Mouse (Mus musculus) liver, embryonic 12.5 days (tissue): Measurements from ENCODE around the gene Ppp2r2c. TPM values are rescaled to one million over a fixed set of nuclear protein-coding genes. Genes with fewer than 3 reads are reported as not detected.

ENCODE experiments used
- ATAC-seq: fragments of 200-750 bp; cut with Nextera tagmentation; 2 replicates; pipeline ENCODE4 v1.8.0; 2017; ENCODE audit warnings: moderate number of reproducible peaks, mild to moderate bottlenecking, moderate library complexity
- H3K27ac ChIP-seq: fragments of 300-500 bp; sonication (generic); 2 replicates; pipeline ENCODE4 v1.5.1; 2016; ENCODE audit warnings: mild to moderate bottlenecking
- H3K27me3 ChIP-seq: fragments of 300-500 bp; sonication (generic); replicated peaks from 2 replicates; pipeline ENCODE4 v1.6.1; 2016; ENCODE audit warnings: mild to moderate bottlenecking, moderate library complexity
- H3K36me3 ChIP-seq: fragments of 300-500 bp; sonication (generic); 2 replicates; pipeline ENCODE4 v1.6.1; 2016; ENCODE audit warnings: mild to moderate bottlenecking, moderate library complexity
- H3K4me1 ChIP-seq: fragments of 300-500 bp; sonication (generic); 2 replicates; pipeline ENCODE4 v1.6.1; 2016
- H3K4me2 ChIP-seq: fragments of 300-500 bp; sonication (generic); 2 replicates; pipeline ENCODE4 v1.6.1; 2016; ENCODE audit warnings: mild to moderate bottlenecking, moderate library complexity
- H3K4me3 ChIP-seq: fragments of 300-500 bp; sonication (generic); 2 replicates; pipeline ENCODE4 v1.5.1; 2016; ENCODE audit warnings: mild to moderate bottlenecking, moderate library complexity
- H3K9ac ChIP-seq: fragments of 300-500 bp; sonication (generic); 2 replicates; pipeline ENCODE4 v1.6.1; 2016; ENCODE audit warnings: mild to moderate bottlenecking, moderate library complexity
- H3K9me3 ChIP-seq: fragments of 300-500 bp; sonication (generic); replicated peaks from 2 replicates; pipeline ENCODE4 v1.6.1; 2016; ENCODE audit warnings: mild to moderate bottlenecking, moderate library complexity
- WGBS: fragments of 180-500 bp; shearing (Covaris S2); methylation state at CpG from one replicate; pipeline ENCODE4 v1.1.7; 2016; ENCODE audit not compliant: insufficient replicate concordance; 5-methylcytosine and 5-hydroxymethylcytosine counted together
- polyA plus RNA-seq: library from polyadenylated mRNA; unstranded; fragments of >200 nt; fragmentation: Nextera tagmentation; extraction: Ambion mirVana; gene quantifications from 2 replicates; pipeline ENCODE4 v1.2.1, GENCODE M21; 2016

Ppp2r2c gene
- polyA plus RNA-seq, 1 experiment from 2014 or later = 0.08 TPM

- Histone ChIP-seq H3K9ac (no peak overlapping the region), H3K27ac (no peak overlapping the region), H3K4me3 (no peak overlapping the region), H3K4me1 (no peaks in the 10 kb centered on the region), H3K4me2 (no peak overlapping the region), H3K9me3 (no peaks in the 10 kb centered on the region), H3K36me3 (no peaks in the 10 kb centered on the region), H3K27me3 (0 out of 2 replicates have a peak, but pooled peaks cover 4% of the 10 kb centered on the region)
- ATAC-seq = no peak
- WGBS = 72% methylated on average over 11 of the region's 11 CpGs
Measured at GRCm38 (mm10) chr5:36888911-36889310, 20.6 kb downstream of the Ppp2r2c start.

- Histone ChIP-seq H3K27ac (no peak overlapping the region), H3K9me3 (no peaks in the 10 kb centered on the region), H3K4me1 (no peaks in the 10 kb centered on the region), H3K36me3 (no peaks in the 10 kb centered on the region), H3K9ac (no peak overlapping the region), H3K4me2 (no peak overlapping the region), H3K4me3 (no peak overlapping the region), H3K27me3 (0 out of 2 replicates have a peak, but pooled peaks cover 4% of the 10 kb centered on the region)
- no peak for ATAC-seq
- 70% methylated on average over 2 of the region's 2 CpGs for WGBS
Measured at GRCm38 (mm10) chr5:36889380-36889886, 21.1 kb downstream of the Ppp2r2c start.

GRCm38 (mm10) chr5:36890794-36891193 lies 22.5 kb downstream of the Ppp2r2c start:
- H3K4me1 ChIP-seq = no peaks in the 10 kb centered on the region
- no peak overlapping the region for H3K27ac ChIP-seq
- H3K27me3 ChIP-seq = 0 out of 2 replicates have a peak, but pooled peaks cover 4% of the 10 kb centered on the region
- no peak overlapping the region for H3K9ac ChIP-seq
- no peaks in the 10 kb centered on the region for H3K36me3 ChIP-seq
- no peak overlapping the region for H3K4me3 ChIP-seq
- no peaks in the 10 kb centered on the region for H3K9me3 ChIP-seq
- ATAC-seq = no peak
- WGBS = 51% methylated on average over 9 of the region's 9 CpGs
- H3K4me2 ChIP-seq = no peak overlapping the region

DNA sequence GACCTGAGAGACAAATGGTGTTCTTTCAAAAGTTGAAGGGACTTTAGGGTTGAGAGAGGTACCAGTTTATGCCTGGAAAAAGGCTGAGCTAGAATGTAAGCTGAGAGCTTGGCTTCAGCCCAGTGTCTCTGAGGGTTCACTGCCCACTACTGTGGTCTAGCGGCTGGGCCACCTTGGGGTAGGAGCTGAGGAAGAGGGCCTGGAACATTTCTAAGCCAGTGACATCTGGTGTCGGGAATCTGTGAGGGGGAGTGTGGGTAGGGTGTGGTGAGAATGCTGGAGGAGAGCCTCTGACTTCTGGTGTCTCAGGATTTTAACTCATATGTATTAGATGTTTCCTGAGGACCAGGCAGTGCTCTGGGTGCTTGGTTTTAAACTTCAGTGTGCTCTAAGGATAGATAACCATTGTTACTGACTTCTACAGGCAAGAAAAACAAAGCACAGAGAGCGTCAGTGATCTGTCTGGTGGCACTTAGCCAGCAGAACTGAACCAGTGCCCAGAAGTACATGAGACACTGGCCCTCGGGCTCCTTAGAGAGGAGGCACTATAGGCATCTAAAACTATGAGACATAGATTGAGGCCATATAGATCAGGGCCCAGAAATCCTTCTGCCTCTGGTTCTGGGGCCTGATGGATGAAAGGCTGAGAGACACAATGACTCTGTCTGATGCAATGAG lies 23.6 kb downstream of the Ppp2r2c start:
- WGBS = 31% methylated on average over 4 of the region's 4 CpGs
- Histone ChIP-seq H3K4me1 (no peaks in the 10 kb centered on the region), H3K4me3 (no peak overlapping the region), H3K9me3 (no peaks in the 10 kb centered on the region), H3K27me3 (no peaks in the 10 kb centered on the region), H3K9ac (no peak overlapping the region), H3K27ac (no peak overlapping the region), H3K36me3 (no peaks in the 10 kb centered on the region), H3K4me2 (no peak overlapping the region)
- ATAC-seq = no peak

GRCm38 (mm10) chr5:36893263-36893662 lies 24.9 kb downstream of the Ppp2r2c start:
- no peak for ATAC-seq
- no peak overlapping the region for H3K4me2 ChIP-seq
- H3K4me1 ChIP-seq = no peaks in the 10 kb centered on the region
- H3K36me3 ChIP-seq = no peaks in the 10 kb centered on the region
- no peaks in the 10 kb centered on the region for H3K9me3 ChIP-seq
- H3K27ac ChIP-seq = no peak overlapping the region
- 65% methylated on average over 9 of the region's 9 CpGs for WGBS
- no peaks in the 10 kb centered on the region for H3K27me3 ChIP-seq
- no peak overlapping the region for H3K9ac ChIP-seq
- H3K4me3 ChIP-seq = no peak overlapping the region

GRCm38 (mm10) chr5:36894070-36894469 lies 25.8 kb downstream of the Ppp2r2c start:
- Histone ChIP-seq H3K27ac (no peak overlapping the region), H3K4me1 (no peaks in the 10 kb centered on the region), H3K27me3 (no peaks in the 10 kb centered on the region), H3K4me2 (no peak overlapping the region), H3K36me3 (no peaks in the 10 kb centered on the region), H3K4me3 (no peak overlapping the region), H3K9ac (no peak overlapping the region), H3K9me3 (no peaks in the 10 kb centered on the region)
- ATAC-seq = no peak
- WGBS = 53% methylated on average over 10 of the region's 10 CpGs

DNA sequence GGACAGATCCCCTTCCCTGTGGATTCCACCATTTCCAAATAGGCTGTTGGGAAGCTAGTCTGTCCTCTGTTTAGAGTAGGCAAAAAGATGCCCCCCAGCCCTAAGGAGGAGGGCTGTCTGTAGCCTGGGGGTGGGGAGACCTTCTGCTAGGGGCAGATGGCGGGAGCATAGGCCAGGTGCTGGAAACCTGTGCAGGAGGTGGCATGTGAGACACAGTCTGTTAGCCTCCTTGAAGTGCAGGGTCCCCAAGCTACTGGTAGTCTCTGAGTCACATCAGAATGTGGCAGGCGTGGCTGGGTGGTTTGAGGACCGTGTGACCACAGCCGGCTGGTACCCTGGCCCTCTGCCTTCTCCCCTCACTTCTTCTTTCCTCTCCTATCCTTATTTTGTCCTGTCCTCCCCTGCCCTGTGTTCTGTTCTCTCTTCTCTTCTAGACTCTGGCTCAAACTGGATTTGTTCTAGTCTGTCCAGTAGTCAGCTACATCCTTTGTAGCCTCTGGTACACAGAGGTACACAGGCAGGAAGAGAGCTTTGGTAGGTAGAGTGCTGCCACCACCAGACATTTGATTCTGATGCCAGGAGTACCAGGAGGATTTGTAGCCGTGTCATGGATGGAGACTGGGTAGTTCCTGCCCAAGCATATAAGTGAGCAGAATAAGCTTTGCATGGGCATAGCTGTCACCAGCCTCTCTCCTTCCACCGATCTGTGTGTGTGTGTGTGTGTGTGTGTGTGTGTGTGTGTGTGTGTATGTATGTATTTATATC lies 26.5 kb downstream of the Ppp2r2c start:
- Histone ChIP-seq H3K4me2 (no peak overlapping the region), H3K4me1 (no peaks in the 10 kb centered on the region), H3K27me3 (no peaks in the 10 kb centered on the region), H3K36me3 (no peaks in the 10 kb centered on the region), H3K27ac (no peak overlapping the region), H3K9ac (no peak overlapping the region), H3K4me3 (no peak overlapping the region), H3K9me3 (no peaks in the 10 kb centered on the region)
- ATAC-seq = no peak
- WGBS = 57% methylated on average over 6 of the region's 6 CpGs

DNA sequence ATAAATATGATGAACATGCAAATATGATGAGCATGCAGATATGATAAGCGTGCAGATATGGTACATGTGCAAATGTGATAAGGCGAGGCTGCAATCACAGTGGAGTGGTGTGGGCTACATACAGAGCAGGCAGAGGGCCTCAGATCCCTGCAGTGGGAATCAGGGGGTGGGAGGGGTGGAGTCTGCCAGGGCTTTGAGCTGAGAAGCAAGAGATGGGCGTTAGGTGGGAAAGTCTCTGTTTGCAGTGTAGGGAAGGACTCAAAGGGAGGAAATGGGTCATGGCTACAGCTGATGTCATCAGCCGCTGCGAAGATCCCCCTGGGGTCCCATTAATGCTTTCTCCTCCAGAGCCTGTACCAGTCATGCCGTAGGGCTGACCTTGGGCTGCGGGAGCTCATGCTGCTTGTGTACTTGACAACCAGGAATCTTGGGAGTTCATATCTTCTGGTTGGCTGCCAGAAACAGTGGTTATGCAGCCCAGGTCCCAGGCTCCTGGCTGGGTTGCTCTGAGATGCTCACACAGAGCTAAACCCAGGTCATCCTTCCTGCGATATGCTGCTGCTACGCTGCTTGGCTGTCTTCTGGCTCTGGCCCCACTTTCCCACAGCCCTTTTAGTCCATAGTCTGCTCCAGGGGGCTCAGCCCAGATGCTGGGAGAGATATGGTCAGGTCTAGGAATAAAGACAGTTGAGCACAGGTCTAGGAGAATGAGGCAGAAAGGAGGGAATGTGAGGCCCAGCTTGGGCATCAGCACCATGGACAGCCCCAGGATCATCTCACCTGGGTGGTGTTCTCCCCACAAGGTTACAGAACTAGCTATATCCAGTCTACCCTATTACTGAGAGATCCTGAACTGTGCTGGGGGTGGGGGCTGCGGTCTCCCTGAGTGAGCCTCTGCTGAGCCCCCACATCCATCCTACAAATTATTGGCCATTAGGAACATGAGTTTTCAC lies 27.6 kb downstream of the Ppp2r2c start:
- Histone ChIP-seq H3K9me3 (no peaks in the 10 kb centered on the region), H3K4me2 (no peak overlapping the region), H3K4me3 (no peak overlapping the region), H3K9ac (no peak overlapping the region), H3K27ac (no peak overlapping the region), H3K36me3 (no peaks in the 10 kb centered on the region), H3K4me1 (no peaks in the 10 kb centered on the region), H3K27me3 (no peaks in the 10 kb centered on the region)
- 62% methylated on average over 10 of the region's 10 CpGs for WGBS
- no peak for ATAC-seq

GRCm38 (mm10) chr5:36897999-36898398 lies 29.7 kb downstream of the Ppp2r2c start:
- Histone ChIP-seq H3K9me3 (no peaks in the 10 kb centered on the region), H3K4me2 (no peak overlapping the region), H3K9ac (no peak overlapping the region), H3K36me3 (no peaks in the 10 kb centered on the region), H3K27me3 (no peaks in the 10 kb centered on the region), H3K27ac (no peak overlapping the region), H3K4me1 (no peaks in the 10 kb centered on the region), H3K4me3 (no peak overlapping the region)
- WGBS = 77% methylated on average over 8 of the region's 8 CpGs
- ATAC-seq = no peak

DNA sequence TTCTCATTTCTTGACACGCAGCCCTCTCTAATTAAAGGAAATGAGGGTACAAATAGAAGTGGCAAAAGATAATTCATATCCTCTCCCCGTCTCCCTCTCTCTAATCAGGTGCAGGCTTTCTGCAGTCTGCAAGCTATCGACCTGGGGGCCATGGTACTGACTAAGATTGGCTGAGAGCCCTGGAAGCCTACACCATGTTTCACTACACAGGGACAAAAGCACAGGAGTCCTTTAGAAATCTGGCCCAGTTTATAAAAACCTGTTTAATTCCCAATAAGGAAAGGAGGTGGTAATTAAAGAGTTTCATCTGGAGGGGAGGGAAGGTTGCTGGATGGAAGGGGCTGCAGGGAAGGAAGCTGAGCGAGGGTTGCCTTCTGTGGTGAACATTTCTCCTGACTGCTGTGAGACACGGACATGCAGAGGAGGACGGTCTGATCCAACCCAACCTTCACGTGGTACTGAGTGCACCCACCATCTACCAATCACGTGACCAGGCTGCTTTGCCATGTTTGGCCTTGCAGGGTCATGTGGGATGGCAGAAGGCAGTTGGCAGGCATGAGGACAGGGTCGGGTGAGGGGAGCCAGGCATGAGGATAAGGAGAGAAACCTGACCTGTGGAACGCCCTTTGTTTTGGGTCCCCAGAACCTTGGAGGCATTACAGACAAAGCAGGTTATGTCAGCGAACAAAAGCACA lies 30.2 kb downstream of the Ppp2r2c start:
- 57% methylated on average over 11 of the region's 11 CpGs for WGBS
- Histone ChIP-seq H3K27ac (no peak overlapping the region), H3K4me1 (no peaks in the 10 kb centered on the region), H3K4me3 (no peak overlapping the region), H3K4me2 (no peak overlapping the region), H3K27me3 (no peaks in the 10 kb centered on the region), H3K9ac (no peak overlapping the region), H3K36me3 (no peaks in the 10 kb centered on the region), H3K9me3 (no peaks in the 10 kb centered on the region)
- no peak for ATAC-seq

- no peak overlapping the region for H3K27ac ChIP-seq
- H3K27me3 ChIP-seq = no peaks in the 10 kb centered on the region
- no peak overlapping the region for H3K4me2 ChIP-seq
- H3K9me3 ChIP-seq = no peaks in the 10 kb centered on the region
- H3K4me3 ChIP-seq = no peak overlapping the region
- ATAC-seq = no peak
- H3K36me3 ChIP-seq = no peaks in the 10 kb centered on the region
- WGBS = 53% methylated on average over 5 of the region's 5 CpGs
- H3K9ac ChIP-seq = no peak overlapping the region
- H3K4me1 ChIP-seq = no peaks in the 10 kb centered on the region
Measured at GRCm38 (mm10) chr5:36899392-36899791, 31.1 kb downstream of the Ppp2r2c start.
